Comparison of ENCODE assay signal across 12 mouse cellular contexts in genomic region chr16:33167537-33167936, GRCm38 (mm10). TPM values are rescaled to one million over a fixed set of nuclear protein-coding genes. Genes with fewer than 3 reads are reported as not detected.
A peak's percentile ranks its signal among the peaks of the same experiment; 100 is the strongest.
DNase-seq lines count a peak whose midpoint lies in the region; ATAC-seq lines count a peak whose summit lies in the region.
"Had no signal": no experiment of that assay in that cellular context is flagged by ENCODE, and none has a peak within 500 bp of the region (broad histone marks: within the 10 kb centered on the region; RNA-seq: fewer than 3 reads in every experiment).

No protein-coding gene starts in this region.

- no peak overlapping the region for H3K4me3 ChIP-seq in kidney, embryonic 14.5 days (ENCODE audit: low read length)
- H3K4me3 ChIP-seq: erythroblast, embryonic 14.5 days had no signal

- peak; percentile 30 to 37 for DNase-seq in kidney, postnatal 4 days
- peak; percentile 24 for DNase-seq in ovary, postnatal 36 days (ENCODE audit: low spot score)
- no peak for DNase-seq in ovary, postnatal 10 days (ENCODE audit: low spot score)
- DNase-seq in NIH3T3 (ENCODE audit: low read depth), result peak; percentile 14
- DNase-seq in lung, postnatal 36 days, result peak; percentile 27
- no peak for DNase-seq in left cerebral cortex, adult 9 months (ENCODE audit: low spot score in 2 of 2)
- DNase-seq: adrenal gland, adult 2 months; left cerebral cortex, postnatal 4 days; right cerebral cortex, postnatal 4 days had no signal

- WGBS in kidney, embryonic 14.5 days, result 42% methylated on average over 5 of the region's 5 CpGs

- no peaks in the 10 kb centered on the region for H3K4me1 ChIP-seq in kidney, embryonic 14.5 days (ENCODE audit: control insufficient read depth, insufficient read depth, low read length)

- no peak for ATAC-seq in kidney, embryonic 14.5 days (ENCODE audit: low FRiP score, low TSS enrichment)

- H3K9ac ChIP-seq in kidney, embryonic 14.5 days (ENCODE audit: low read depth, low read length), result no peak overlapping the region
- H3K9ac ChIP-seq: hindbrain, embryonic 14.5 days had no signal

- no peaks in the 10 kb centered on the region for H3K27me3 ChIP-seq in kidney, embryonic 14.5 days (ENCODE audit: control insufficient read depth, insufficient read depth, low read length)

- H3K4me2 ChIP-seq in kidney, embryonic 14.5 days (replicated peaks; ENCODE audit: low read depth, low read length), result no peak overlapping the region
- H3K4me2 ChIP-seq: hindbrain, embryonic 14.5 days had no signal

- 0 out of 2 replicates have a peak, but pooled peaks cover 3% of the 10 kb centered on the region for H3K9me3 ChIP-seq in kidney, embryonic 14.5 days (ENCODE audit: control insufficient read depth, low read length)

- H3K36me3 ChIP-seq in kidney, embryonic 14.5 days (ENCODE audit: control insufficient read depth, insufficient read depth, low read length), result no peaks in the 10 kb centered on the region

- no peak overlapping the region for H3K27ac ChIP-seq in kidney, embryonic 14.5 days (ENCODE audit: low read depth, low read length)
- H3K27ac ChIP-seq: hindbrain, embryonic 14.5 days had no signal

RNA-seq across cellular contexts. Expression of gene Osbpl11, which starts 17.3 kb away (rescaled TPM):
- polyA plus RNA-seq in kidney, embryonic 14.5 days (2014; fragmentation: Nextera tagmentation; extraction: Ambion mirVana), result 12.0 and 18.9 TPM in 2 replicates

Comparison
In these comparisons a context has a peak if more than half of its experiments do, and no peak if none do; other contexts are left out.
1. DNase-seq: peak in kidney, postnatal 4 days (2 of 2), ovary, postnatal 36 days (single experiment), NIH3T3 (single experiment) and lung, postnatal 36 days (single experiment); none in ovary, postnatal 10 days (single experiment) and left cerebral cortex, adult 9 months (0 of 2).